Mouse (Mus musculus) heart, postnatal 4 days (tissue): ENCODE measurements around the gene Mast3. TPM values are rescaled to one million over a fixed set of nuclear protein-coding genes. Genes with fewer than 3 reads are reported as not detected.

ENCODE experiments used
- DNase-seq: peaks from one replicate; pipeline ENCODE4 v3.0.0; 2021
- total RNA-seq, 2 experiments: library from RNA; stranded (reverse); gene quantifications; 2 replicates each; pipeline ENCODE4 v1.2.3; 2021

Mast3 gene
- total RNA-seq, 2 experiments from 2014 or later, result 8.4 to 8.9 TPM

- no peak for DNase-seq
These were observed 1.9 kb downstream of the Mast3 start for GRCm38 (mm10) chr8:70802786-70803510.

- DNase-seq, result no peak
These were observed 3.0 kb downstream of the Mast3 start for GRCm38 (mm10) chr8:70801830-70802229.

- DNase-seq, result no peak
These were observed 3.7 kb downstream of the Mast3 start for GRCm38 (mm10) chr8:70801156-70801555.

GRCm38 (mm10) chr8:70800648-70801047 lies 4.2 kb downstream of the Mast3 start:
- DNase-seq, result no peak

GRCm38 (mm10) chr8:70798281-70798680 lies 6.6 kb downstream of the Mast3 start:
- no peak for DNase-seq

GRCm38 (mm10) chr8:70797081-70798070 lies 7.5 kb downstream of the Mast3 start:
- peak; percentile 80 for DNase-seq

GRCm38 (mm10) chr8:70796403-70797080 lies 8.3 kb downstream of the Mast3 start:
- DNase-seq, result peak; percentile 85

GRCm38 (mm10) chr8:70795370-70795769 lies 9.5 kb downstream of the Mast3 start:
- DNase-seq, result no peak

- no peak for DNase-seq
These were observed 10.6 kb downstream of the Mast3 start for GRCm38 (mm10) chr8:70794215-70794614.

- no peak for DNase-seq
These were observed 12.2 kb downstream of the Mast3 start for GRCm38 (mm10) chr8:70792700-70793099.

GRCm38 (mm10) chr8:70791975-70792691 lies 12.7 kb downstream of the Mast3 start:
- peak; percentile 98 for DNase-seq

- DNase-seq, result no peak
These were observed 13.6 kb downstream of the Mast3 start for GRCm38 (mm10) chr8:70791294-70791701.

GRCm38 (mm10) chr8:70790846-70791245 lies 14.0 kb downstream of the Mast3 start:
- DNase-seq, result no peak

- DNase-seq, result no peak
These were observed 15.8 kb downstream of the Mast3 start for GRCm38 (mm10) chr8:70789046-70789445.

- DNase-seq, result no peak
These were observed 16.8 kb downstream of the Mast3 start for GRCm38 (mm10) chr8:70787941-70788667.

- no peak for DNase-seq
These were observed 17.8 kb downstream of the Mast3 start for GRCm38 (mm10) chr8:70787051-70787445.

GRCm38 (mm10) chr8:70786291-70787050 lies 18.4 kb downstream of the Mast3 start:
- DNase-seq, result no peak

- no peak for DNase-seq
These were observed 24.8 kb downstream of the Mast3 start for GRCm38 (mm10) chr8:70780093-70780492.

GRCm38 (mm10) chr8:70776496-70777444 lies 28.1 kb downstream of the Mast3 start, which contains the start of gene Pik3r2:
Gene Pik3r2 (minus strand): TSS chr8:70776713.
- peak; percentile 99 for DNase-seq
